Mouse (Mus musculus): ENCODE data around the gene Fads6. TPM values are rescaled to one million over a fixed set of nuclear protein-coding genes. Genes with fewer than 3 reads are reported as not detected.

Fads6 gene
- total and polyA plus RNA-seq, 3 experiments, result 0.30 to 8.5 (median 0.63) TPM

- Histone ChIP-seq H3K79me2 (replicated peaks; ENCODE audit: control insufficient read depth, extremely low read depth, insufficient read depth, poor library complexity, severe bottlenecking) (no peaks in the 10 kb centered on the region), H3K36me3 (replicated peaks in 1 of 2; ENCODE audit: control insufficient read depth in 1 of 2, insufficient read depth in 1 of 2, low read length in 1 of 2) (peaks cover 11 to 45% of the 10 kb centered on the region in 2 experiments), H3K9ac (ENCODE audit: insufficient read depth, low read depth) (peak overlapping the region; percentile 48), H3K27me3 (replicated peaks) (no peaks in the 10 kb centered on the region), H3K9me3 (replicated peaks; ENCODE audit: low read length) (no peaks in the 10 kb centered on the region), H3K27ac (ENCODE audit: insufficient read depth, low read depth) (peak overlapping the region; percentile 83), H3K4me2 (ENCODE audit: insufficient read depth, low read depth, poor library complexity, severe bottlenecking) (peak overlapping the region; percentile 95), H3K4me3 (replicated peaks in 1 of 3; ENCODE audit: low read depth in 2 of 3, low read length in 2 of 3, poor library complexity in 1 of 3) (no peak overlapping the region), H3K4me1 (ENCODE audit: control insufficient read depth in 1 of 2, insufficient read depth in 2 of 2) (peaks cover 32 to 88% of the 10 kb centered on the region in 2 experiments)
- dilution Hi-C loops (cut with MboI; ENCODE audit: extremely low pct_ligation_motif_present, extremely low pct_unique_long_range_greater_than_20kb, low sequenced_read_pairs) (no loop called here), in situ Hi-C loops (cut with MboI; ENCODE audit: low pct_ligation_motif_present, low pct_unique_long_range_greater_than_20kb, low sequenced_read_pairs) (loop anchor here (5.0 kb wide), 2 partner anchors 41 to 69 kb away; partner anchors contain the start of gene Slc9a3r1)
- TF ChIP-seq NRF1 (IDR thresholded peaks at IDR 0.05; ENCODE audit: low read depth, low read length), result no peak
- TF ChIP-seq MYC (IDR thresholded peaks at IDR 0.05; ENCODE audit: low read depth, low read length), result peak; percentile 65; the same call in 1 of the 2 replicates
- no peak for TF ChIP-seq ZC3H11A (IDR thresholded peaks at IDR 0.05; ENCODE audit: low read depth, low read length)
- no peak for TF ChIP-seq JUND (conservative IDR thresholded peaks at IDR 0.05; ENCODE audit: low read depth, low read length)
- TF ChIP-seq IRF4 (IDR thresholded peaks at IDR 0.05; ENCODE audit: low read depth, low read length), result peak; percentile 56
- TF ChIP-seq POLR2A (IDR thresholded peaks at IDR 0.05; ENCODE audit: low read depth, low read length), result peak; percentile 65
- TF ChIP-seq MEF2A (IDR thresholded peaks at IDR 0.05; ENCODE audit: borderline replicate concordance, low read depth, low read length), result peak; percentile 75
- TF ChIP-seq USF2 (conservative IDR thresholded peaks at IDR 0.05; ENCODE audit: low read depth, low read length), result no peak
- TF ChIP-seq EP300 (IDR thresholded peaks at IDR 0.05; ENCODE audit: low read length), result peak; percentile 80; the same call in 1 of the 2 replicates
- TF ChIP-seq USF1 (IDR thresholded peaks at IDR 0.05; ENCODE audit: low read depth, low read length), result no peak
- peak; percentile 58; the same call in 1 of the 2 replicates for TF ChIP-seq ELF1 (IDR thresholded peaks at IDR 0.05; ENCODE audit: low read depth, low read length)
- no peak for TF ChIP-seq ZKSCAN1 (IDR thresholded peaks at IDR 0.05; ENCODE audit: borderline replicate concordance, low read depth, low read length)
- TF ChIP-seq BHLHE40 (IDR thresholded peaks at IDR 0.05; ENCODE audit: low read depth, low read length), result peak; percentile 59
- TF ChIP-seq SIN3A (IDR thresholded peaks at IDR 0.05; ENCODE audit: low read length), result peak; percentile 79
- TF ChIP-seq MXI1 (IDR thresholded peaks at IDR 0.05; ENCODE audit: low read depth, low read length), result peak; percentile 73
- no peak; the same call in 1 of the 2 replicates for TF ChIP-seq RAD21 (IDR thresholded peaks at IDR 0.05; ENCODE audit: low read depth, low read length)
- TF ChIP-seq TCF12 (IDR thresholded peaks at IDR 0.05; ENCODE audit: low read depth, low read length), result peak; percentile 71
- TF ChIP-seq MAX (IDR thresholded peaks at IDR 0.05; ENCODE audit: low read length), result peak; percentile 53; the same call in 1 of the 2 replicates
- TF ChIP-seq CHD2 (IDR thresholded peaks at IDR 0.05; ENCODE audit: low read length), result 0 out of 2 replicates have a peak, but pooled peaks have one; percentile 56
- 0 out of 4 replicates have a peak, but pooled peaks of 1 of the 2 experiments have one; percentile 7 for TF ChIP-seq CTCF (conservative IDR thresholded peaks at IDR 0.05 in 1 of 2, IDR thresholded peaks at IDR 0.05 in 1 of 2; ENCODE audit: low read depth in 2 of 2, low read length in 2 of 2)
- TF ChIP-seq HCFC1 (IDR thresholded peaks at IDR 0.05; ENCODE audit: low read depth, low read length), result peak; percentile 32; the same call in 1 of the 2 replicates
- TF ChIP-seq TBP (conservative IDR thresholded peaks at IDR 0.05; ENCODE audit: low read depth, low read length), result 0 out of 2 replicates have a peak, but pooled peaks have one; percentile 27
- 0 out of 2 replicates have a peak, but pooled peaks have one; percentile 37 for TF ChIP-seq RCOR1 (conservative IDR thresholded peaks at IDR 0.05; ENCODE audit: low read depth, low read length)
- peak; percentile 86 for TF ChIP-seq ETS1 (conservative IDR thresholded peaks at IDR 0.05; ENCODE audit: low read depth, low read length)
- peak; percentile 32; the same call in 1 of the 2 replicates for TF ChIP-seq NELFE (IDR thresholded peaks at IDR 0.05; ENCODE audit: low read depth, low read length)
- no peak; the same call in 1 of the 2 replicates for TF ChIP-seq MAZ (IDR thresholded peaks at IDR 0.05; ENCODE audit: low read depth, low read length)
- peak; percentile 85 for DNase-seq (ENCODE audit: extremely low read depth)
Measured at GRCm38 (mm10) chr11:115231168-115231915, 66.1 kb downstream of the Fads6 start.

Other genes starting within 250 kb of the Fads6 start
Only the 20 nearest of the 23 such genes appear.
- 3.6 and 4.5 TPM in 2 replicates for gene Rab37, start 206.2 kb downstream of the Fads6 start, total RNA-seq (2012; rRNA removed)
- gene Rab37, start 206.2 kb downstream of the Fads6 start, total RNA-seq (2014; rRNA removed), result 2.0 and 2.2 TPM in 2 replicates
- 2.2 and 2.3 TPM in 2 replicates for gene Rab37, start 206.2 kb downstream of the Fads6 start, polyA plus RNA-seq (2012; ENCODE audit: insufficient read length, low read depth)
- gene Cd300lf, start 163.7 kb downstream of the Fads6 start, total RNA-seq (2012; rRNA removed), result 35.3 and 36.1 TPM in 2 replicates
- 13.5 and 15.5 TPM in 2 replicates for gene Cd300lf, start 163.7 kb downstream of the Fads6 start, total RNA-seq (2014; rRNA removed)
- 36.9 and 38.9 TPM in 2 replicates for gene Cd300lf, start 163.7 kb downstream of the Fads6 start, polyA plus RNA-seq (2012; ENCODE audit: insufficient read length, low read depth)
- 69.0 and 70.1 TPM in 2 replicates for gene Slc9a3r1, start 134.3 kb downstream of the Fads6 start, total RNA-seq (2012; rRNA removed)
- gene Slc9a3r1, start 134.3 kb downstream of the Fads6 start, total RNA-seq (2014; rRNA removed), result 43.5 and 51.9 TPM in 2 replicates
- 63.7 and 64.6 TPM in 2 replicates for gene Slc9a3r1, start 134.3 kb downstream of the Fads6 start, polyA plus RNA-seq (2012; ENCODE audit: insufficient read length, low read depth)
- 15.7 and 16.1 TPM in 2 replicates for gene Tmem104, start 110.2 kb downstream of the Fads6 start, total RNA-seq (2012; rRNA removed)
- 1.6 and 3.5 TPM in 2 replicates for gene Tmem104, start 110.2 kb downstream of the Fads6 start, total RNA-seq (2014; rRNA removed)
- 10.3 and 10.8 TPM in 2 replicates for gene Tmem104, start 110.2 kb downstream of the Fads6 start, polyA plus RNA-seq (2012; ENCODE audit: insufficient read length, low read depth)
- 51.7 and 74.0 TPM in 2 replicates for gene Nat9, start 109.8 kb downstream of the Fads6 start, total RNA-seq (2012; rRNA removed)
- 20.7 and 30.6 TPM in 2 replicates for gene Nat9, start 109.8 kb downstream of the Fads6 start, total RNA-seq (2014; rRNA removed)
- gene Nat9, start 109.8 kb downstream of the Fads6 start, polyA plus RNA-seq (2012; ENCODE audit: insufficient read length, low read depth), result 24.1 and 34.0 TPM in 2 replicates
- gene Grin2c, start 30.4 kb downstream of the Fads6 start, total RNA-seq (2012; rRNA removed), result 0.04 TPM in 1 of 2 replicates, not detected in the other
- not detected in 2 replicates for gene Grin2c, start 30.4 kb downstream of the Fads6 start, total RNA-seq (2014; rRNA removed)
- not detected in 2 replicates for gene Grin2c, start 30.4 kb downstream of the Fads6 start, polyA plus RNA-seq (2012; ENCODE audit: insufficient read length, low read depth)
- gene Fdxr, start 20.6 kb downstream of the Fads6 start, total RNA-seq (2012; rRNA removed), result 62.2 and 63.3 TPM in 2 replicates
- gene Fdxr, start 20.6 kb downstream of the Fads6 start, total RNA-seq (2014; rRNA removed), result 40.9 and 43.8 TPM in 2 replicates
- 58.6 and 62.1 TPM in 2 replicates for gene Fdxr, start 20.6 kb downstream of the Fads6 start, polyA plus RNA-seq (2012; ENCODE audit: insufficient read length, low read depth)
- not detected in 2 replicates for gene Otop2, start 9.5 kb upstream of the Fads6 start, total RNA-seq (2012; rRNA removed)
- not detected in 2 replicates for gene Otop2, start 9.5 kb upstream of the Fads6 start, total RNA-seq (2014; rRNA removed)
- gene Otop2, start 9.5 kb upstream of the Fads6 start, polyA plus RNA-seq (2012; ENCODE audit: insufficient read length, low read depth), result not detected in 2 replicates
- 0.17 and 0.42 TPM in 2 replicates for gene Ush1g, start 24.4 kb upstream of the Fads6 start, total RNA-seq (2012; rRNA removed)
- not detected in 2 replicates for gene Ush1g, start 24.4 kb upstream of the Fads6 start, total RNA-seq (2014; rRNA removed)
- gene Ush1g, start 24.4 kb upstream of the Fads6 start, polyA plus RNA-seq (2012; ENCODE audit: insufficient read length, low read depth), result not detected in 2 replicates
- not detected in 2 replicates for gene Otop3, start 37.1 kb upstream of the Fads6 start, total RNA-seq (2012; rRNA removed)
- gene Otop3, start 37.1 kb upstream of the Fads6 start, total RNA-seq (2014; rRNA removed), result not detected in 2 replicates
- gene Otop3, start 37.1 kb upstream of the Fads6 start, polyA plus RNA-seq (2012; ENCODE audit: insufficient read length, low read depth), result not detected in 2 replicates
- 3.2 and 3.6 TPM in 2 replicates for gene Hid1, start 70.1 kb upstream of the Fads6 start, total RNA-seq (2012; rRNA removed)
- 0.12 TPM in 1 of 2 replicates, not detected in the other for gene Hid1, start 70.1 kb upstream of the Fads6 start, total RNA-seq (2014; rRNA removed)
- gene Hid1, start 70.1 kb upstream of the Fads6 start, polyA plus RNA-seq (2012; ENCODE audit: insufficient read length, low read depth), result 0.36 and 0.57 TPM in 2 replicates
- not detected in 2 replicates for gene Cdr2l, start 84.3 kb upstream of the Fads6 start, total RNA-seq (2012; rRNA removed)
- not detected in 2 replicates for gene Cdr2l, start 84.3 kb upstream of the Fads6 start, total RNA-seq (2014; rRNA removed)
- not detected in 2 replicates for gene Cdr2l, start 84.3 kb upstream of the Fads6 start, polyA plus RNA-seq (2012; ENCODE audit: insufficient read length, low read depth)
- 157 and 164 TPM in 2 replicates for gene Mrpl58, start 106.1 kb upstream of the Fads6 start, total RNA-seq (2012; rRNA removed)
- 110 and 113 TPM in 2 replicates for gene Mrpl58, start 106.1 kb upstream of the Fads6 start, total RNA-seq (2014; rRNA removed)
- gene Mrpl58, start 106.1 kb upstream of the Fads6 start, polyA plus RNA-seq (2012; ENCODE audit: insufficient read length, low read depth), result 146 and 161 TPM in 2 replicates
- gene Atp5h, start 122.3 kb upstream of the Fads6 start, total RNA-seq (2012; rRNA removed), result 500 and 564 TPM in 2 replicates
- gene Atp5h, start 122.3 kb upstream of the Fads6 start, total RNA-seq (2014; rRNA removed), result 671 and 759 TPM in 2 replicates
- 711 and 734 TPM in 2 replicates for gene Atp5h, start 122.3 kb upstream of the Fads6 start, polyA plus RNA-seq (2012; ENCODE audit: insufficient read length, low read depth)
- 10.0 and 14.0 TPM in 2 replicates for gene Kctd2, start 122.5 kb upstream of the Fads6 start, total RNA-seq (2012; rRNA removed)
- 6.8 and 8.5 TPM in 2 replicates for gene Kctd2, start 122.5 kb upstream of the Fads6 start, total RNA-seq (2014; rRNA removed)
- gene Kctd2, start 122.5 kb upstream of the Fads6 start, polyA plus RNA-seq (2012; ENCODE audit: insufficient read length, low read depth), result 13.3 and 13.7 TPM in 2 replicates
- gene Trim80, start 142.9 kb upstream of the Fads6 start, total RNA-seq (2012; rRNA removed), result not detected in 2 replicates
- gene Trim80, start 142.9 kb upstream of the Fads6 start, total RNA-seq (2014; rRNA removed), result not detected in 2 replicates
- not detected in 2 replicates for gene Trim80, start 142.9 kb upstream of the Fads6 start, polyA plus RNA-seq (2012; ENCODE audit: insufficient read length, low read depth)
- gene Slc16a5, start 164.8 kb upstream of the Fads6 start, total RNA-seq (2012; rRNA removed), result 0.46 and 0.51 TPM in 2 replicates
- gene Slc16a5, start 164.8 kb upstream of the Fads6 start, total RNA-seq (2014; rRNA removed), result not detected in 2 replicates
- gene Slc16a5, start 164.8 kb upstream of the Fads6 start, polyA plus RNA-seq (2012; ENCODE audit: insufficient read length, low read depth), result 0.68 and 0.71 TPM in 2 replicates
- gene Armc7, start 178.0 kb upstream of the Fads6 start, total RNA-seq (2012; rRNA removed), result 8.7 and 8.9 TPM in 2 replicates
- 6.0 and 7.5 TPM in 2 replicates for gene Armc7, start 178.0 kb upstream of the Fads6 start, total RNA-seq (2014; rRNA removed)
- 12.5 TPM in 2 replicates for gene Armc7, start 178.0 kb upstream of the Fads6 start, polyA plus RNA-seq (2012; ENCODE audit: insufficient read length, low read depth)
- 151 and 154 TPM in 2 replicates for gene Nt5c, start 194.2 kb upstream of the Fads6 start, total RNA-seq (2012; rRNA removed)
- 59.8 and 65.3 TPM in 2 replicates for gene Nt5c, start 194.2 kb upstream of the Fads6 start, total RNA-seq (2014; rRNA removed)
- gene Nt5c, start 194.2 kb upstream of the Fads6 start, polyA plus RNA-seq (2012; ENCODE audit: insufficient read length, low read depth), result 175 and 190 TPM in 2 replicates
- 294 and 358 TPM in 2 replicates for gene Jpt1, start 216.7 kb upstream of the Fads6 start, total RNA-seq (2012; rRNA removed)
- gene Jpt1, start 216.7 kb upstream of the Fads6 start, total RNA-seq (2014; rRNA removed), result 439 and 448 TPM in 2 replicates
- 432 and 479 TPM in 2 replicates for gene Jpt1, start 216.7 kb upstream of the Fads6 start, polyA plus RNA-seq (2012; ENCODE audit: insufficient read length, low read depth)